Mouse (Mus musculus) naive thymus-derived CD4-positive, alpha-beta T cell, adult 2 months (primary cell): ENCODE measurements around the gene Fbxo17.
"Not testable (repeated sequence)": the region's sequence is repeated elsewhere in the genome, so short reads cannot be mapped to it uniquely, and the experiment has no call there.

Experiments
- DNase-seq: peaks from one replicate; pipeline ENCODE4 v3.0.0-alpha.2; 2011; ENCODE audit warnings: low read depth

Fbxo17 gene

GRCm38 (mm10) chr7:28716590-28717281 is at the start of gene Fbxo17:
TSS of gene Fbxo17 (plus strand) at chr7:28716804.
- DNase-seq, result peak; percentile 75

DNA sequence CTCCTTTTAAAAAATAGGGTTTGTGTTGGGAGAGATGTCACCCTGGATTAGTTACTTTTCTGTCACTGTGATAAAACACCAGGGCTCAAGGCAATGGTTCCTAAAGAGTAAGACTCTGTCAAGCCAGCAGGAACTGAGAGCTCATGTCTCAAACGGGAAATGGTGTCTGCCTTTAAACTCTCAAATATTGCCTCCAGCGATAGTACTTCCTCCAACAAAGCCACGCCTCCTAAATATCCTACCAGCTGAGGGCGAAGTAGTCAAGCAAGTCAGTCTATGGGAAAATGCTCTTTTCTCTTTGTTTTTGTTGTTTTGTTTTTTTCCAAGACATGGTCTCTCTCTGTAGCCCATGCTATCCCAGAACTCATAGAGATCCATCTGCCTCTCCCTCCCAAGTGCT is 45.4 kb upstream of the Fbxo17 start:
- peak; percentile 79 for DNase-seq

DNA sequence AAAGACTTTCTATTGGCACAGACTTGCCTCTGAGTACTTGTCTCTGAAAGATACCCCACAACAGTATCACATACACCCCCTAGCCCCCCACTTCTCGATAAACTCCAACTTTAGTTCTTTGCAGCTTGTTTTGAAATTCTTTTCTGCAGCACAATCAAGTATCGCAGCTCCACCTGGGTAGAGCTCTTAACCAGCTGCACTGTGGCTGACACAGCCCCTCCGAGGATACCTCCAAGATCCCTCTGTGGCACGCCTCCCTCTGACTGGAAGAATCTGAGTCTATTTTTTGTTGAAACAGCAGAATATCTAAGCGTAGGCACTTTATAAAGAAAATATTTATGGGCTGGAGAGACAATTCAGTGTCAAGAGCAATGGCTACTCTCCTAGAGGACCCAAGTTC is 44.3 kb upstream of the Fbxo17 start:
- DNase-seq, result no peak

GRCm38 (mm10) chr7:28672786-28673185 is 43.8 kb upstream of the Fbxo17 start:
- not testable (repeated sequence) for DNase-seq

- no peak for DNase-seq
These were observed 41.6 kb upstream of the Fbxo17 start for GRCm38 (mm10) chr7:28674994-28675393.

- DNase-seq, result no peak
These were observed 40.9 kb upstream of the Fbxo17 start for GRCm38 (mm10) chr7:28675746-28676145.

- DNase-seq, result peak; percentile 79
These were observed 39.6 kb upstream of the Fbxo17 start for GRCm38 (mm10) chr7:28676811-28677541.

GRCm38 (mm10) chr7:28677624-28678023 is 39.0 kb upstream of the Fbxo17 start:
- DNase-seq, result no peak

DNA sequence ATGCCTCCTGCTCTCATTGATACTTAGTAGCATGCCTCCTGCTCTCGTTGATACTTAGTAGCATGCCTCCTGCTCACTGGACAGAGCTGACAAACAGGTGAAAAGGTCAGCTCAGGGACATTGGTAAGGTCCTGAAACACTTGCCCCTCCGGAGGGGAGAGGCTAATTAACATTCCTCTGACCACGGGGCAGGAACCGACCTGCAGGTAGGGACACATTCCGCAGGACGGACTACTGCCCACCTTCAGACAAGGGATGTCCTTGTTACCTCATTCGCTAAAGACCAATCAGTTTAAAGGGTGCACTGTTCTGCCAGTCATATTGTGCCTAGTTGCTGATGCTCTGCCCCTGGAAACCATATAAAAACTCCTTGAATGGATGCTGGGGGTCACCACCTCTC is 25.5 kb upstream of the Fbxo17 start:
- DNase-seq, result no peak

DNA sequence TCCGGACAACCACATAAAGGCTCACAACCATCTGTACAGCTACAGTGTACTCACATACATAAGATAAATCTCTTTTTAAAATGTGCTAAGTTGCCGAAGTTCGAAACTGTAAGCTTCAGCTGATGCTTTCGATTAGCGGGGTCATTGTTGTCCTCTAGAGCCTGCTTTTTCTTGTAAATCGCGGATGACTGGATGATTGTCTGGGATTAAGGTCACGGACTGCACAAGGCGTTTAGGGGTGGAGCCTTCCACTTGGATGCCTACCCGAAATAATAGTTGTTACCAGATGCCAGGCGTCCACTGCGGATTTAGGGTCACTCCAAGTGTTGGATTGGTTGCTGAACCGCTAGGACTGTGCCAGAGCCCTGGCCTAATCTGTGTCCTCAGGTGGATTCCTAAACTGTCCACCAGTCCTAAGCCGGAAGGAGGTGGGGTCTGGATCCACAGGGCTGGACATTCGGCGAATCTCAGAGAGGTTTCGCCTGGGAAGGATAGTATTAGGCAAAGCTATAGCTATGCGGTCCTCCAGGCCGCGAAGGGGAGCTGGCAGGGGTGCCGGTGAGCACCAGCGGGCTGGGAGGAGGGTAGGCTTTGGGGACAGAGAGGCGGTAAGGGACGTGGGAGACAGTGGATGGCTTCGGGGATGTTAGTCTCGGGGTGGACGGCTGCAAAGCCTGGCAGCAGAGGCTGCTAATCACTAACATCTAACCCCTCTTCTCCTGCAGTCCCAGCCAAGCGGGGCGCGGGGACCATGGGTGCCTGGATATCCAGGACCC is 23.9 kb upstream of the Fbxo17 start, which contains the start of gene Fbxo27:
TSS of gene Fbxo27 (plus strand) at position 305 of the 776 bp plus-strand sequence.
- DNase-seq, result no peak

DNA sequence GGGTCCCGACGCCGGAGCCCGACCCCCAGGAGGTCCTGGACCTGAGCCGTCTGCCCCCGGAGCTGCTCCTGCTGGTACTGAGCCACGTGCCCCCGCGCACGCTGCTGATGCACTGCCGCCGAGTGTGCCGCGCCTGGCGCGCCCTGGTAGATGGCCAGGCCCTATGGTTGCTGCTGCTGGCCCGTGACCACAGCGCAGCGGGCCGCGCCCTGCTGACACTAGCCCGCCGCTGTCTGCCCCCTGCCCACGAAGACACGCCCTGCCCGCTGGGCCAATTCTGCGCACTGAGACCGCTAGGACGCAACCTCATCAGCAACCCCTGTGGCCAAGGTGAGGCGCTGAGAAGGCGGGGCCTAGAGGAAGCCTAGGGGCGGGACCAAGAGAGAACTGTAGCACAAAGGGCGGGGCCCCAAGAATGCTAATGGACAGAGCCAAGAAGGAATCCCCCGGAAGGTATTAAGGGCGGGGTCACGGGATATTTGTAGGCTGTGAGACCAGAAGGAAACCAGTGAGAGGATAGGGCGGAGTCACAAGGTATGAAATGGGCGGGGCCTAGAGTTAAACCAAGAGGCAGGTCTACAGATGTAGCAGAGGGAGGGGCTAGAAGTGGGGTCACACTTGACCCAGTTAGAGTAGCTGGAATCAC is 23.2 kb upstream of the Fbxo17 start:
- DNase-seq, result peak; percentile 89

- DNase-seq, result peak; percentile 42
These were observed 22.2 kb upstream of the Fbxo17 start for GRCm38 (mm10) chr7:28694423-28694822.

DNA sequence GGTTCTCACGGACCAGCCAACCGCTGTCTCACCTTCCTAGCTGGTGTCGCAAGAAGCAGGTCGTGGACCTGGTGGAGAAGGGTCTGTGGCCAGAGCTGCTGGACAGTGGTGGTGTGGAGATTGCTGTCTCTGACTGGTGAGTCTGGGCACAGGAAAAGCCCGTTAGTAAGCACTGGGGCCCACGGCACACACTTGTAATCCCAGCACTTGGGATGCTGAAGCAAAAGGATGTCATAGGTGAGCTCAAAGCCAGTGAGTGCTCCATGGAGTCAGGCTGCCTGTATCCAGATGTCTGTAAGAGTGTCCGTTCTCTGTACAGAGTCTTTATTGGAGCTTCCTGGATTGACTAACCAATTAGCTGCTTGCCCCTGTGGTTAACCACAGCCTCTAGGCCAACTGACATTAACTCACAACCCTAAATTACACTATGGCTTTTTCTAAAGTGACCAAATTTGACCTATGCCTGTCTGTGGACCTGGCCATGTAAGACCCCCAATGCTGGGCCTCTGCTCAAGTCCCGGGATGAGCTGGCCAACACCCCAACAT is 21.6 kb upstream of the Fbxo17 start:
- DNase-seq, result no peak

DNA sequence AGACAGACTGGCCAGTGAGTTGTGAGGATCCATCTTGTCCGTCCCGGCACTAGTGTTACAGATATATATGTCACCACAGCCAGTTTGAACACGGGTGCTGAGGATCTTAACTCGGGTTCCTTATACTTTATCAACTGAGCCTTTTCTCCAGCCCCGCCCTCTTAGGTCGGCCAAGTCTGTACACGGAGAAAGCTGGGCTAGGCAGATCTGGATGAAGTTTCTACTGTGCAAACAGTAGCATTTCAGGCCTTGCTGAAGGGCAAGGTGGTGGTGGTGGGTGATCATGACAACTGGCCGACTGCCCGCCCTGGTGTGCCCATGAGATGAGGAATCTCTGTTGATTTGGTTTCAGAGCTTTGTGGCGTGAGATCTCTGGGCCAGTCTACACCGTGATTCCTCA is 19.3 kb upstream of the Fbxo17 start:
- no peak for DNase-seq

DNA sequence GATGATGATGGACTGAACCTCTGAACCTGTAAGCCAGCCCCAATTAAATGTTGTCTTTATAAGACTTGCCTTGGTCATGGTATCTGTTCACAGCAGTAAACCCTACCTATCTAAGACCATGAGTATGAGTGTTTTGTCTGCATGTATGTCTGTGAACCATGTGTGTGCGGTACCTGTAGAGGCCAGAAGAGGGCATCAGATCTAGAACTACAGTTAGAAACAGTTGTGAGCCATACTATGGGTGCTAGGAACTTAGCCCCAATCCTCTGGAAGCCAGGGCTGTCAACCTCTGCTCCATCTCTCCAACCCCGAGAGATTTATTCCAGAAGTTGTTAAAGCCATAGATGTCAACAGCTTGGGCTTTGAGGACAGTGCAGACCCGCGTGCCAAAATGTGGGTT is 16.3 kb upstream of the Fbxo17 start:
- DNase-seq, result no peak

DNA sequence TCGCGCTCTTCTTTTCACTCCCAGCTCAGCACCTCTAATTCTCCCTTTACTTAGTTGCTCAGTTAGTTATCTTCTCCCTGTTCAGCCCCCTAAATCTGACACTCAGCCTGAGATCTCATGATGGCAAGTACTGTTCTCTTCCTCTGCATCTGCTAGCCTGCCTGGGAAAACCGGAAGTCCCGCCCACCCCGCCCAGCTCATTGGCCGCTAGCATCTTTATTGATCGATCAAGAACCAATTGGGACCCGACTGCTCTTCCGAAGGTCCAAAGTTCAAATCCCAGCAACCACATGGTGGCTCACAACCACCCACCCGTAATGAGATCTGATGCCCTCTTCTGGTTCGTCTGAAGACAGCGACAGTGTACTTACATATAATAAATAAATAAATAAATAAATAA is 15.3 kb upstream of the Fbxo17 start:
- DNase-seq, result not testable (repeated sequence)

GRCm38 (mm10) chr7:28702601-28703143 is 13.9 kb upstream of the Fbxo17 start:
- peak; percentile 64 for DNase-seq

DNA sequence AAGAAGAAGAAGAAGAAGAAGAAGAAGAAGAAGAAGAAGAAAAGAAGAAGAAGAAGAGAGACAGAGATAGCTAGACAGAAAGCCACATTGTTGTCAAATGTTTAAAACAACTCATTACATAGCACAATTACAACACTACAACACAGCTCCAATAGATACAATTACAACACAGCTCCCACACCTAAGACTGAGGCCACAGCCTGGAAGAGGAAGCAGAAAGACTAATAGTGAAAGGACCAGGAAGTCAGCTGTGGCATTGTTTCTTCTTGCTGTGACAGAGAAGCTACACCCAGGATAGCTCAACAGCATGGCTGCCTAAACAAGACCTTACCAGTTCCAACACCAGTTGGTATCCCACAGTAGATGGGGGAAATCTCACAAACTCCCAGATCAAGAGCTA is 7.2 kb upstream of the Fbxo17 start:
- DNase-seq, result no peak

- DNase-seq, result peak; percentile 38
These were observed 5.6 kb upstream of the Fbxo17 start for GRCm38 (mm10) chr7:28710962-28711361.

DNA sequence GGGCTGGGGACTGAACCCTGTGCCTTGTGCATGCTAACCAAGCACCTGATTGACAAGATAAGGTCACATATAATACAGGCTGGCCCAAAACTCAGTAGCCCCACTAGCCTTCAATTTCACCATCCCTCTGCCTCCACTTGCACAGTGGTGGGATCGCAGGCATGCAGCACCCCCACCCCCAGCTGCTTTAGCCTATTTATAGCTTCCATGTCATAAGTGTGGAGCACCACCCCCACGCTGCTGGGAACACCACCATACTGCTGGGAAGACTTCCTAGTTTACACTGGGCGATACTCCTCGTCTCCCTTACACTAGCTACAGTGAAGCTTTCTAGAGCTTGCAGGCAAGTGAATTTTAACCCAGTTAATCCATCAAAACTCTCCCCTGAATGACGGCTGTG is 1.9 kb upstream of the Fbxo17 start:
- DNase-seq, result no peak

- DNase-seq, result peak; percentile 41
These were observed 1.0 kb upstream of the Fbxo17 start for GRCm38 (mm10) chr7:28715598-28715997.

DNA sequence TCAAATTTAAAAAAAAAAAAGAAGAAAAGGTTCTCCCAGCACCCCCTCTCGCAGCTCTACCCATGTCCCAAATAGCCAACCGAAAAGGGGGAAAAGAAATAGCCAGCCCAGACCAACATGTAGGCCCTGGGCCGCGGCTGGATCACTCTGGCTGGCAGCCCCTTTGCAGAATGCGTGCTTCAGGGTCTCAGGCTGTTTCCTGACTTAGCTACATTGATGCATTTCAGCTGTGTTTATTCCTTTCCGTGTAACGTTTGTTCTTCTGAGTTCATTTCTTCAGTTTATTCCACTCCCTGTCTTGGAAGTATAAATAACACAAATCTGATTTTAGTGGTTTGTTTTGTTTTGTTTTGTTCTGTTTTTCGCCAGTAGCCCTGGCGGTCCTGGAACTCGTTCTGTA is 1.1 kb downstream of the Fbxo17 start:
- DNase-seq, result no peak
